Mouse (Mus musculus): ENCODE measurements around the gene Pate2.

GRCm38 (mm10) chr9:35574416-35574815 is 4.3 kb downstream of the Pate2 start:
- TF ChIP-seq CTCF (IDR thresholded peaks at IDR 0.05; ENCODE audit: borderline replicate concordance, insufficient read depth, low read depth, low read length), result no peak
- no peak for TF ChIP-seq POLR2A (IDR thresholded peaks at IDR 0.05; ENCODE audit: borderline replicate concordance, insufficient read depth, low read length)

All from cerebellum, adult 2 months (tissue).